Mouse (Mus musculus) megakaryocyte, adult 5-6 weeks (primary cell): Measurements from ENCODE around the gene Creb5. TPM values are rescaled to one million over a fixed set of nuclear protein-coding genes. Genes with fewer than 3 reads are reported as not detected.
A peak's percentile ranks its signal among the peaks of the same experiment; 100 is the strongest.

Experiments
- ATAC-seq: 2 replicates; pipeline ENCODE4 v1.8.0; 2016; ENCODE audit warnings: mild to moderate bottlenecking, inconsistent platforms; ENCODE audit not compliant: poor library complexity, severe bottlenecking
- total RNA-seq, 2 experiments: library from RNA; stranded (forward) in 1 of 2; stranded (reverse) in 1 of 2; fragments of 153-499, 151-499 nt in 1 of 2; fragments of 221-1000, 200-1000 nt in 1 of 2; gene quantifications; 2 replicates each; pipeline versions ENCODE4 v1.2.3 to v1.2.4; 2015 to 2017

Creb5 gene
- total RNA-seq, 2 experiments from 2014 or later: 0.04 to 0.07 TPM

DNA sequence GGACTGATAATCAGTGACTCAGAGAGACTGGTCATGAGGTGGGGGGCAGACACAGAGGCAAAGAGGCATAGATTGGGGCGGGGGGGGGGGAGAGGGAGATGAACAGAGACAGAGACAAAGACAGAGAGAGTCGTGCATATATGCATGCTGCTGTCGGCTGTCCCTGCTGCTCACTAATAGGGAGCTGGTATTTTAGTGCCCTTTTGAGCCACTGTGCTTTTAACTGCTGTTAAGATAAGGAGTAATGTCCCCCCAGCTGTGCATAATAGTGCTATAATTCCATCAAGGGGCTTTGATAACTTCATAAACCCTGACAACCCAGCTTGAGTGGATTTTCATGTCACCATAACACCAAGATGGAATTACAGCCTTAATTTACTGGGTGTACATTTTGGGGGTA, 134.3 kb downstream of the Creb5 start:
- no peak for ATAC-seq

DNA sequence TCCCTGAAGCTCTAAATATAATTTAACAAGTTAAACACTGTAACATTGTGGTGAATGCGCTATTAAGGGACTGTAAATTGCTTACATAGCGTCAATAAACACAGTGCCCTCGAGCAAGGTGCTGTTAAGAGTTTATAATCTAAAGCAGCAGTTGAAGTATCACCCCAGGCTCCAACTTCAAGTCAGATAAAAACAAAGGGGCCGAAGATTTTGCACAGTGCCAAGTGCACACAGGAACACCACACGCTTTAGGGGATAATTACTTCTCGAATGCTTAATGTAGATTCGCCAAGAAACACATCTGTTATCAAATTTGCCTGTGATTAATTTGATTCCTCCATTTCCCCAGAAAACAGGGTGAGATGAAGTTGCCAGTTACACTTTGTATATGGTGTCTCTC, 142.3 kb downstream of the Creb5 start:
- no peak for ATAC-seq

DNA sequence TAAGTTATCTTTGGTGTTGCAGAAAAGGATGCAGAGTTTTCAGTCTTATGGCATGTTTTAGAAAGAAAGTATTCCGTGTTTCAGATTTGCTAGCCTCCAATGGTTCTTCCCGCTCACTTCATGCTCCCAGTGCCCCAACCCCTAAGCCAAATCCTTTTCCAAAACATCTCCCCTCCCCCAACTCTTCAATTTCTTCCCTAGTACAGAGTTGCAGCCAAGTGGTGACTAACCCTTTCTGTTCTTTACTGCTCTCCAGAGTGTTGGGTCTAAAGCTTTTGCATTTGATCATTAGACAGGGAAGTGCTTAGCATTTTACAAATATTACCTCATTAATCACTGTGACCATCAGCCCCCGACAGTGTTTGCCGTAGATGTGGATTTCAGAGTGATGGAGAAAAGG, 142.8 kb downstream of the Creb5 start:
- ATAC-seq: no peak

DNA sequence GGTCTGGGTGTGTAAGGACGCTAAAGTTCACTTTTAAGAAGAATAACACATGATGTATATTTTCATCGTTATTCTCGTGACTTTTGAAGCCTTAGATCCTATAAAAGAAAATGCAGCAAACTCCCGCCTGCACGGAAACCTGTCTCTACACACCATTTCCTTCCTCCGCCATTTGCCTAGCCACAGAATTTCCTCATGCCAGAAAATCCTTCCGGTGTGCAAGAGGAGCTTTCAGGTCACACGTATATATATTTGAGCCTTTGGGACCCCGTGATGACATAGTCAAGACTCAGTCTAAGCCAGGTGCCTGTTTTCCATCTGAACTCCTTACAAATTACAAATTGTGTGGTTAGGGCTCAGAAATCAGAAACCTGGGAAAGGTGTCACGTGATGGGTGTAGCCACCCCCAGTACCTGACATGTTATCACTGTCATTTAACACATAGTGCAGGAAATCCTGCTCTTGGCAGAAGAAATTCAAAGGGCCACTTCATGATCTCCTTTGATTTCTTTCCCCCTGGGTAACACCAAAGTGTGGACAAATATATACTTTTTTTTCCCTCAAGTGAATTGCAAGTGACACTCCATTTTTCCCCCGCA, 158.9 kb downstream of the Creb5 start:
- ATAC-seq: peak; percentile 66

DNA sequence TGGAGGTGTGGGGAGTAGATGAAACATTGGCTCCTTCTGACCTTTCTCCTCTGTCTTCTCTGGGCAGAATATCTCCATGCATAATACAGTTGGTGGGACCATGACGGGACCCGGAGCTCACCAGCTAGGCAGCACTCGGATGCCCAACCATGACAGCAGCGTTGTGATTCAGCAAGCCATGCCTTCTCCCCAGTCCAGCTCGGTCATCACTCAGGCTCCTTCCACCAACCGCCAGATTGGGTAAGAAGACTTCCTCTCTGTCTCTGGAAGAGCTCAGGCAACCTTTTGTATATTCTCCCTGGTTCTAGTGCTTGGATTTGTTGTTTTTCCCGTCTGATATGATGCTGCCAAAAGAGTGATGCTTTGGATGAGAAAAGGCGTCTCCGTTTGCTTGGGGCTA, 160.4 kb downstream of the Creb5 start:
- peak; percentile 52 for ATAC-seq

DNA sequence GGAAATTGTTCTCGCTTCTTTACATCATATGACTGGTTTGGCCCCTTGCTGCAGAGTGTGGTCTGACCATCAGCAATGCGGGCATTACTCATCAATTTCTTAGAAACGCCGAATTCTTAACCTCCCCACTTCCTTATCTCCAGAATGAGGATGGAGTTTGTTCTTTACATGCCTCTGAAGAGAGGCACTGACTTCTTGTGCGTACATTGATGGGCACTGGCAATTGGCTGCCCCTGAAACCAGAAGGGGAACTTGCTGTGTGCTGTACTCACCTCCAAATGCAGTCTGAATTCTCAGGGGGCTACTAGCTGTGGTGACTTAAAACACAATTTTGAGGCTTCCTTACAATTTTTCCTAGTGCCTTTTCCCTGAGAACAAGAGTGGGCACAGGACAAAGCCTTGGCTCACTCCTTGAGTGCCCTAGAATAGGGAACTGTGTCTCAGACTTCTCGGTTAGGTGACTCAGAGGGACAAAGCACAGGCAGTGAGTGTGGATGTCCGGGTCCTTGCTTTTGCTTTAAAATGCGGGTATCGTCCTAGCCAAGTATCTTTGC, 161.3 kb downstream of the Creb5 start:
- ATAC-seq: peak; percentile 64

DNA sequence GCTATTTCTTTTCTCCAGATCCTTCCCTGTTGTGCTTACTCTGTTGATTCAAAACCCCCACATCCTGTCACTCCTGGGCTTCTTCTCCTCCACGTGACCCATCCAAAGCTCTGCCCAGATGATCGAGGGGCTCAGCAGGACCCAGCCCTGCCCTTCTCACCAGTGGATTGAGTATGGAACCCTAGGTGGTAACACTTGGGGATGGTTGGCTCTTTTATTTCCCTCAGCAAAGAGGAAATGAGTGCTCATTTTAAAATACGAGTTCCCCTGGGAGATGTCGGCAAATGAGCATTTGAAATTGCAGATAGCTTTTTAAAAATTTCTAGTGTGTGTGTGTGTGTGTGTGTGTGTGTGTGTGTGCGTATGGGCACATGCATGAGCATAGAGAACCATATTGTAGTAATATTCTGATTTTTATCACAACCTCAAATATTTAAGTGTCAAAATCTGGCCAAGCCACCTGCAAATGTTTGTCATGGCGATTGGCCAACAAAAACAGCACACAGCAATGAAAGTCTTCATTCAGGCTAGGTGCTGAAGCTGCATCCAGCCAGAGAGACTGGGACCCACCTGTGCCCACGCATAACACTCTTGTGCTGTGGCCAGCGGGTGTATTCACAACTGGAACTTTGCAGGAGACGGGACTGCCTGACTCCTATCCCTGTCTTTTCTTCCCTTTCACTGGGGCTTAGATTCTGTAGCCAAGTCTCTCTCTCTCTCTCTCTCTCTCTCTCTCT, 162.5 kb downstream of the Creb5 start:
- no peak for ATAC-seq

DNA sequence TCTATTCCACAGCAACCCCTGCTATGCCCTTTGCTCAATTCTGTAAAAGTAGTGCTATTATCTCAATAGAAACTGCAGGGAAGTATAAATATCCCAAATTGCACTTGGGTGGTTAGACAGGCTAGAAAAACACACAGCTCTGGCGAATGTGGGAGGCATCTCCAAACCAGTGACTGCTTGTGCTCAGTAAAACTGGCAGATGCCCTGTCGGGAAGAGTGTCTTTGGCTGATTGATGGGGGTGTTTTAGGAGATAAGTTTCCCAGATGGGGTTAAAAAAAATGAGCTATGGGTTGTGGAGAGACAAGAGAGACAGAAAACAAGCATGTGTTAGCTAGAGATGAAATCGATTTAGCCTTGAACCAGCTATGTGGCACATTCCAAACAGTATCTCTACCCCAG, 163.4 kb downstream of the Creb5 start:
- no peak for ATAC-seq

DNA sequence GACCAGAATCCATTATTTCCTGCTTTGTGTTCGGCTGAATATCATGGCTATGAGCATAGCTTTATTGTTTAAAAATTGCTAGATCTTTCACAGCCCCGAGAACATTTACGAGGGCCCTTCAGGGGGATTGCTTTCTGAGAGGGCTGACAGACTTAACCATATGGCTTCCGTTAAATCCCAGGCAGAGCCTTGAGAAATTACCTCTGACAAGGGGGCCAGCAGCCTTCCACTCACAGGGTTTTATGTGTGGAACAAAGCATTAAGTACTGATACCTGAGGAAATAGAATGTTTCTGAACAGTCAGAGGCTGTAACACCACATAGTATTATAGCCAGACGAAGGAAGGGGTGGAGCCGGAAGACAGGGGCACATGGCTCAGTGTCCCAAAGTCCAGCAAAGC, 165.2 kb downstream of the Creb5 start:
- ATAC-seq: no peak

DNA sequence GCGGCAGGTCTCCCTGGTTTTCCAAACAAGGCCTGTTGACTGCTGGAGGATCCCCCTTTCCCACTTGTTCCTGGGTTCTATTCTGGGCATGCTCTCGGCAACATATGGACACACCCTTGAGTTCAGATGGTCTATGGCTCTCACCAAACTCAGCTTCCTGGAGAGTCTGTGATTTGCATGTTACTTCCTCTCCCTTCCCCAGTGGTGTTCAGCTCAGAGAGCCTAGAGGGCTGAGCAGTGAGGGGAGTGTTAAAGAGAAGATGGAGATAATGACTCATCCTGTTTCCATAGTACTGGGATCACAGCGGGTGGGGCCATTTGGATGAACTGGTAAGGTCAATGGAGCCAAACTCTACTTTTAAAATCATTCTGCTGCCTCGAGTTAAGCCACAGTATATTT, 168.4 kb downstream of the Creb5 start:
- no peak for ATAC-seq

DNA sequence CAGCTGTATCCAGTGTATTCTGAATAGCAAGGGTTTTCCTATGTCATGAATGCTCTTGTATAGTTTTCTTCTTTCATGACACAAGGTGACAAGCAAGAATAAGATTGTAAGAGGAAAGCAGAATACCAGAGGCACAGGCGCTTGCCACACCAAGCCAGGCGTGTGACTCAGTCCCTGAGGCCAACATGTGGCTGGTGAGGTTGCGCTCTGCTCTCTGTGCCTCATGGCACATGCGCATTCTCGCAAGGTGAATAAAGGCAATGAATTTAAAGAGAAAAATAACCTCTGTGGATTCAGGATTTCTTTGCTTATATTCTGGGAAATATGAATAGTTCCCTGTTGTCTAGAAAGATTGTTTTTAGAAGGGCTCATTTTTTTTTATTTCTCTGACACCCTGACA, 169.0 kb downstream of the Creb5 start:
- ATAC-seq: no peak

DNA sequence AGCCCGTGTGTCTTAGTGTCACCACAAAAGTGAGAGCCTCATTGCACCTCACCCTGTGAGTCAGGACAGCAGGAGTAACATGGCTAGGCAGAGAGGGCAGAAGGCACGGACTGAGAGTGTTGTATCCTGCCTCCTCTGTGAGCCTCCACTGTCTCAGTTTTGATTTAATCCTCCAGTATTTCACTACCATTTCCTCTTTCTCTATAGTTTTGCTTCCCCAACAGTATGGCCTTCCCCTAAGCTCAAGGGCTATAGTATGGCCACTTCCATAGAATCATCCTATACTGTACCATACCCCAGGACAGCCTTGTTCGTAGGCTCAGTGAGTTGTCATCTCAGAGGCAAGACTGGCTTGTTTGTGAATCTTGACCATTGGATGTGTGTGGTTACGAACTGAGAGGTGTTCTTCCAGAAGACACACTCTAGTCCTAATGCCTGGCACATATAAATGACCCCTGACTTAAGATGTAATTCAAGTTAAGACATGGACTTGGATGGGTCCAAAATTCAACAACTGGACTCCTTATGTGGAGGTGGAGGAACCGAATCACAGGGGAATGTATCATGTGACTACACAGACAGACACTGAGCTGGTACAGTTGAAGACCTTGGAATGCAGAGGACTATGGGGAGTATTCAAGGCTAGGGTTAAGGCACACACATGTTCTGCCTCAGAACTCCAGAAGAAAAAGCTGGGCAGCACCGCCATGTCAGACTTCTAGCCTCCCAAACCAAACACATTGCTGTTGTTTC, 173.1 kb downstream of the Creb5 start:
- peak; percentile 67 for ATAC-seq

DNA sequence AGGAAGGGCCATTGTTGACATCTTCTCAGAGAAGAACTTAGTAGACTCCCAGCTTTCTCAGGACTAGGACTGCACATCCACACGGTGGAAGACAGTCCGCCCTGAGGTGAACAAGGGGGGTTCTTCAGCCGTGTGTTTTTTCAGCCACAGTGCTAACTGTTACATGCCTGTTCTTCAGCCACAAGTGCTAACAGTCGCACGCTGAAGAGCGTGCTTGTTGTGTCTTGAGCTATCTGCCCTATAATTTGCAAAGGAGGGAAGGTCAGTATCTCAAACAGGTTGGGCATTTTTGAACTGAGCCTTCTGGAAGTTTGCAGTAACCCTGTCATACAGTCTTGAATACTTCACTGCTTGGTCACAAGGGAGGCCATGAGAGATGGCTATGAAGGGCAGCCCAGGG, 174.0 kb downstream of the Creb5 start:
- ATAC-seq: no peak

DNA sequence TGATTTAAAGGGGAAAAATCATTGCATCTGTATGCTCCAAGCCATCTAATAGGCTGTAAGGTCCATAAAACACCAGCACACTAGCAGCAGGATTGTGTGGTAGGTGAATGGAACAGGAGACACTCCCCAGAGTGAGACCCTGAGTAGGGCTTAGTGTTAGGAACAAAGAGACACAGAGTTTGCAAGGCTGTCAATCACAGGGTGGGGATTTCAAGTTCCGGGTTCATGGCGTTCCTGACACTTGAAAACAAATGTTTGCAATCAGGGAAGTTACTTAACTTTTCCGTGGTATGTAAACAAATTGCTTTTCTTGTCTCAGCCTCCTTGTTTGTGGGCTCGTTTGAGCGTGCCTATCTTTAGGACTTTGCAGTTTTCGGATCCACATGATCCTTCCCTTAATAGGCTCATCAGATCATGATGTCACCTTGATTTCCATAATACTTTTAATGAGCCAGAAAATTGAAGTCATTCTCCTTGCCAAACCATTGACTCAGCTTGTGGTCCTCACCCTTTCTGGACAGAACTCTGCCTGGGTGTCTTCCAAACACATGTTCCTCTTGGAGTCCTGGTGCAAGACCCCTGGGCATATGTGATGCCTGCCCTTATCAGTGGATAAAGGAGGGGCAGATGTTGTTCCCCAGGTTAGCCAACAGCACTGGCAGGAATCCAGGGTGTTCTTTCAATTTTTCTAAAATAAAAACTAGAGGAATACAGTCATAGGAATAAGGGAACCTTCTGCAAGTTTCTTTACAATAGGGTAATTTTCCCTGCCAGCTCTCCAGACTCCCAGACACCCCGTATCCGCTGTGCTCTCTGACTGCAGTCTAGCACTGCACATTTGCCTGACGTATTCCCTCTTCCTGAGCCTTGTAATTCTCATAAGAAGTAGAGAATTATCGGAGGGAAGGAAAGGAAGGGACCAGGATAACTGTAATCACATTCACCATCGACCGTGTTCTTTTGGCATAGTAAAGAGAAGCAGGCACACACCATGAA, 175.0 kb downstream of the Creb5 start:
- ATAC-seq: peak; percentile 82

DNA sequence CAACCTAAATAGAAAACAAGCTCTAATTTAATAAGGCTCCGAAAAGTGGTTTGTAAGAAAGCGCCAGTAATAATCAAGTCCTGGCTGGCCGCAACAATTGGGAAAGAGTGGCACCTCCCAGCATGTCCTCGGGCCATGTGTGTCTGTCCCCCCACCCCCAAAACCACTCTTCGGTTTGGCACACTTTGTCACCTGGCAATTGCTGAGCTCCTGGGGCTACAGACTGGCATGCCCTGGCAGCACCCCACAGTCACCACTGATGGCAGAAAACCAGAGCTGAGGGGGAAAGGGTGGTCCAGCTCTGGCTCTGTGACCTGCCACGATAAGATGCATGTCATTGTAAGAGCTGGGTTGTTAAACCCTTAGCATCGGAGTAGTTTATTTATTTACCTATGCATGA, 175.7 kb downstream of the Creb5 start:
- no peak for ATAC-seq

DNA sequence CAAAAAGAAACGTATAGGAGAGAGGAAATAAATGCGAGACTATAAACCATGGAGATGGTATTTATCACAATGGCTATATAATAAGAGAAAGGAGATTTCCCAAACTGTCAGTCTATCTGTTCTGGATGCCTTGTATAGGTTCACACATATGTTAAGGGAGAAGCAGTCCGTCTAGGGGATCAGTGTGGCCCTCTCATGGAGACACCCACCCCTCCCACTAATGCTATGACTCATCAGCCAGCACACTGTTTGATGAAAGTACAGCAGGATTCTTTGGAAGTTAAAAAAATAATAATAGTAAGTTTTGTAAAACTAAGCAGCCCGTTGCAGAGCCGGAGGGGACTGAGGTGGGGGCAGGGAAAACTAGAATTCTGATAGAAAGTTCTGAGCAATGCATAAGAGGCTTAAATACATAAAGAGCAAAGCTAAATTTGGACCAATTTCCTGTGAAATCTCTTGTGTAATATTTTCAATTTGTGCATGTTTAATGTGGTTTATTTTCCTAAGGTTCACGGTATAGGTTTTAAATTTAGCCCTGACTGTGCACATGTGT, 176.3 kb downstream of the Creb5 start:
- no peak for ATAC-seq

DNA sequence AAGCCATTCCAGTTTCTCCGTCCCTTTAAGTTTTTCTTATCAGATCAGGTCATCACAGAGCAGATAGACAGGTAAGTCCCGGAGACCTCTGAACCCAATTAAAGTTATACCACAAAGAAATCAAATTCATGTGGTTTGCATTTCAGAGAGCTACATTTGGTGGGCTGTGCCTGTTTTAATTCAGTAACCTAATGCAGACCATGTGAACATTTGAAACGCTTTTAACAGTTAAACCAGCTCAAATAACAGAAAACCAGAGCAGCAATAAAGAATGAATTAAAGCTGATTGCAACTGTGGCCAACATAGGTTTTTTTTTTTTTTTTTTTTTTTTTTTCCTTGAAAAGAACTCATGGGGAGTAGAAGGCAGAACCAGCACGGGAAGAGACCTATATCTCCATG, 182.1 kb downstream of the Creb5 start:
- no peak for ATAC-seq

DNA sequence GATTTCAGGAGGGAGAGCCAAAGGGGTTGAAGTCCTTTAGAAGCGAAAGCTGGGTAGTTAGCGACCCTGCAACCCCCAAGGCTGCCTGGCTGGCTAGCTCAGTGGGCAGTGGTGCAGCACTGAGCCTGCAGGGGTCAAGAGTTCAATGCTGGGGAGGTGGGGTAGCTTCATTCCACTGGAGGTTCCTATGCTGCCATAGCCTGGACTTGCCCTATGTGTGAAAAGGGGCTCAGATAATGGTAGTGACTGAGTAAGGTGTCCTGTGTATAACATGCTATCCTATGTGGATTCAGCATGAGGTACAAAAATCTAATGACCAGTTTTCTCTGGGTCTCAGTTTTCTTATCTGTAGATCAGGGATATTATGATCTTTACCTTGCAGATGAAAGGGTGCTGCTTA, 182.6 kb downstream of the Creb5 start:
- ATAC-seq: no peak

DNA sequence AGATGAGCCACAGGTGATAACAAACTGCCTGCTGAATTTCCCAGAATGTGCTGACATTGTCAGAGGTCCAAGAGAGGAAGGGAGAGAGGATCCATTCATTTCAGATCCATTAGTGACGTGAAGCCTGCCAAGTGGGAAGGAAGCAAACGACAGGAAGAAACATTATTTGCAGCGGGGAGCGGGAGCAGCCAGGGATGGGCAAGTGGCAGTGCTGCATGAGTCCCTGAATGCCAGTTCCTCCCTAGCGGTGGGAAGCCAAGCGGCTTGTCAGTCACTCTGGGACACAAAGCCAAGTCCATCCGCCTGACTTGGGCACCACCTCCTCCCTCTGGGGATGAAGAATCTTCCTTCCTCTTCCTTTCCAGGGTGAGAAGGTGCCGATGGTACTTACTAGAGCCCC, 183.5 kb downstream of the Creb5 start:
- ATAC-seq: no peak

DNA sequence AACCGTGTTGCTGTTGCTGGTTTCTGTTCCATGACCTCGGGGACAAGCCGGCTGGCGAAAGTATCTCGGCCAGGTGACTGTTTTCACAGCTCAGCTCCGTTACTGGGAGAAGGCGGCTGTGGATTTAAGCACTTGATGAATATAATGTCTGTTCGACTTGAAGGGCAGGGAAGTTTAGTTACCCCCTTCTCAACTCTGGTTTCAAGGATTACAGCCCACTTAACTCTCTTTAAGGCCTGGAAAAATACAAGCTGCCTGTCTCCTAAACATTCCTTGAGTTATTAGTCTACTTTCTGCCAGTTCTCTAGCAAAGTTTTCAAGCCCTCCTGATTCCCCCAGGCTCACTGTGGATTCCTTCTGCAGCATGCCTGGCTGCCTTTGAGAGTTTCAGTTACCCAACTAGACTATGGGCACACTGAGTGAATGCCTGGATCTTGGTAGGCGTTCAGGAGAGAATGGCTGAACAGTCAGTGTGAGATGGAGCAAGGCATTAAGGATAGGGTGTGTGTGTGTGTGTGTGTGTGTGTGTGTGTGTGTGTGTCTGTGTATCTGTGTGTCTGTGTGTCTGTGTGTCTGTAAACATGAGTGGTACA, 184.0 kb downstream of the Creb5 start:
- ATAC-seq: no peak
